Mouse (Mus musculus): Measurements from ENCODE around the gene Snip1.

Gene Snip1

DNA sequence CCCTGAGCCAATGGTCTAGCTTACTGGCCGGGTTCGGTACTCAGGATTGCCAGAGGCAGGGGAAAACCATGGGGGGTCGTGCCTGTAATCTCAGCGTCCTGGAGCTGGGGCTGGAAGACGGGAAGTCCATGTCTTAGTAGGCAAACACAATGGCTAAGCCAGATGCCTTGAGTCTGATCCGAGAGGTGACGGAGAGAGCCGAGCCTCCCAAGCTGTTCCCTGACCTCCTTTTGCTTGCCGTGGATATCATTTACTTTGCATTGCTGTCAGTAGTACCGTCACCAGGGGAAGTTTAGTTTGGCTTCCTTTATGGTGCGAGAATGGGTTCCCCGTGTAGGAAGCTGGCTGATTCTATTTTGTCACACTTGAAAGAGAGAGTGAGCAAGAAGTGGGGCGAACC, 34.9 kb downstream of the Snip1 start:
- no peak for DNase-seq

DNA sequence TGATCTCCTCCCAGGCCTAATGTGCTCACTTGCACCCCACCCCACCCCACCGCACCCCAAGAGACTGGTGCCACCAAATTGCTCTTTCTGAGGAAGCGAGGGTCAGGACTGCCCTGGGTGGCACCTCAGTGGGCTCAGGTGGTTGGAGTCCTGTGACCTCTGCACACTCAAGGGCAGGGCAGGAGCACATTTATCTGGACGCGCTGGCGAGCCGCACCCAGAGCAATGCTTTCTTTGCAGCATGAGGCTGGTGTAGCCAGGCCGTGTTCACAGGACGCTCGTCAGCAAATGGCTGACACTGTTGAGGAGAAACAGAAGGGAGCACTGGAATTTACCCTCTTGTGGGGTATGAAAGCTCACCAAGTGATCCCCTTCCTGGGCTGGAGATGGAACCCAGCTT, 38.9 kb downstream of the Snip1 start:
- no peak for DNase-seq

DNA sequence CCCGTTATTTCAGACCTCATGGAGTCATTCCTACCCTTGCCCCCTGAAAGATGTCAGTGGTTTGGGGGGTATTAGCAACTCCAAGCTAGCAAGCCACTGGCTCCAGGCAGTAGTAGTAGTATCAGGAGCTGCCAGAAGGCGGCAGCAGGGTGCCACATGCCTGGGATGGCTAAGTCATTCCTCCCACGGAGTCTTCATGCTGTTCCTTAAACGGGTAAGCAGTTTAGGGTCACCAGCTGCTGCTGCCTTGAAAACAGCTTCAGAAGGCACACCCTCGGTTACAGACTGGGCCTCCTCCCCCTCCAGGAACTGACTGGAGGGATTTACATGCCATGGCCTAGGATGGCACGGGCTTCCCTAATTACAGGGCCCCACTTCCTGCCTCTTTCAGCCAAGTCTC, 48.2 kb downstream of the Snip1 start:
- DNase-seq, result peak; percentile 92

DNA sequence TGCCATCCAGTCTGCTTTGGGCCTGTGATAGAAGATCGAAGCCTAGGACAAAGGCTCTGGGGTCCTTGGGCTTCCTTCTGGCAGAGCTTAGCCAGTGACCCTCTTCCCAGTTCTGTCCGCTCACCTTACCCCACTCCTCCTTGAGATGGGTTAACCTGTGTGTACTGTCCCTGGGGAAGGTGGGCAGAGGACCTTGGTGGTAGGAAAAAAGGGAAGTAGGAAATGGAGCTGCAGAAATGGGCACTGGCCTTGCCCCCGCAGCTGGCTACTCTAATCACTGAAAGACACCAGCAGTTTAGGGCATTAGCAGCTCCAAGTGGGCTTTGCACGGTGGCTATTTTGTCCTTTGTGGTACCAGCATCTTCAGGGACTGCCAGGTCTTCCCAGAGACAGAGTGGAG, 48.6 kb downstream of the Snip1 start:
- DNase-seq, result no peak

- peak; percentile 70 for DNase-seq
These were observed 49.2 kb downstream of the Snip1 start for GRCm38 (mm10) chr4:125115710-125116089.

- peak; percentile 76 for DNase-seq
These were observed 49.8 kb downstream of the Snip1 start for GRCm38 (mm10) chr4:125116090-125116861.

- no peak for DNase-seq
These were observed 50.5 kb downstream of the Snip1 start for GRCm38 (mm10) chr4:125116929-125117328.

GRCm38 (mm10) chr4:125117902-125118320, 51.4 kb downstream of the Snip1 start:
- no peak for DNase-seq

DNA sequence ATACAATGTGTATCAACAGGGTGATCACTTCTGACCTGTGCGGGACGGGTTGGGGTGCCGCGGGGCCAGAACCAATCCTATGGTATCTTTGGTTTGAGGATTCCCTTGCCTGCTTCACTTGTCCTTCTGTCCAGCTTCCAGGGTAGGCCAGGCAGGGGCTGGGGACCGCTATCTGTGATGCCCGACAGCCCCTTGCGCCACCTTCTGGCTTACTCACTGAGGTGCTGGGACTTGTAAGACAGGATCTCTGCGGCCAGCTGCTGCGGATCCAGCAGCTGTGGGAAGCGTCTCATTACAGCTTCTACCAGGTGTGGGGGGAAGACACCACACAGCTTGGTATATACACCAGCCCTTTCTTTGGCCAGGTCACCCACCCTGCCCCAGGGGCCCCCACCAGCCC, 52.6 kb downstream of the Snip1 start:
- no peak for DNase-seq

DNA sequence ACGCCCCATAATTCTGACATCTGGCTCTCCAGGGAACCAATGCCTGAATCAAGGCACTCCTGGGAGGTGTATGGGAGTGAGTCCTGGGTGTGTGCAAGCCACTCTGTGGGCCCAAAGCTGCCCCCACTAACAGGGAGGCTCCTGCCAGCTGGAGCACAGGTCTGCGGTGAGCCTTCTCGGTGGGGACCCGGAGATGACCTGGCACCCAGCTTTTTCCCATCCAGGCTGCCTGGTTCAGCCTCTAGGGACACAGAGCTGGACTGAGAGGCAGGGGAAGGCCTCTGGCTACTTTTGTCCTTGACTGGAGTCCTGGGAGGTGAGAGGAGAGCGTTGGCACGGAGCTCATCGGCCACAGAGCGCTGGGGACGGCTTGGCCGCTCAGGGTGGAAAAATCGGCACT, 53.2 kb downstream of the Snip1 start:
- no peak for DNase-seq

GRCm38 (mm10) chr4:125122431-125123278, 56.2 kb downstream of the Snip1 start:
- DNase-seq, result peak; percentile 67

GRCm38 (mm10) chr4:125123279-125123671, 56.8 kb downstream of the Snip1 start:
- DNase-seq, result no peak
